Mouse (Mus musculus) intestine, embryonic 14.5 days (tissue): ENCODE data around the gene Taf11. TPM values are rescaled to one million over a fixed set of nuclear protein-coding genes. Genes with fewer than 3 reads are reported as not detected.

Experiments
- polyA plus RNA-seq: library from polyadenylated mRNA; unstranded; fragments of >200 nt; fragmentation: Nextera tagmentation; extraction: Ambion mirVana; gene quantifications from 2 replicates; pipeline ENCODE4 v1.2.1, GENCODE M21; 2014

Taf11 gene
- polyA plus RNA-seq, 1 experiment from 2014 or later = 59.7 TPM

Other genes starting within 250 kb of the Taf11 start
- gene Spdef, start 180.9 kb downstream of the Taf11 start, polyA plus RNA-seq = 8.6 and 12.0 TPM in 2 replicates
- gene D17Wsu92e, start 89.2 kb downstream of the Taf11 start, polyA plus RNA-seq = 20.1 and 23.4 TPM in 2 replicates
- gene Snrpc, start 71.7 kb downstream of the Taf11 start, polyA plus RNA-seq = 302 and 314 TPM in 2 replicates
- 5.8 and 6.6 TPM in 2 replicates for gene Uhrf1bp1, start 53.4 kb downstream of the Taf11 start, polyA plus RNA-seq
- gene Anks1, start 538 bp downstream of the Taf11 start, polyA plus RNA-seq = 16.4 and 16.9 TPM in 2 replicates
- gene Tcp11, start 170.8 kb upstream of the Taf11 start, polyA plus RNA-seq = 0.73 and 1.4 TPM in 2 replicates
- gene Scube3, start 232.3 kb upstream of the Taf11 start, polyA plus RNA-seq = 3.5 TPM in 2 replicates